Mouse (Mus musculus) left cerebral cortex, postnatal 14 days (tissue): ENCODE data around the gene Pum2. TPM values are rescaled to one million over a fixed set of nuclear protein-coding genes. Genes with fewer than 3 reads are reported as not detected.
"Not testable (repeated sequence)": the region's sequence is repeated elsewhere in the genome, so short reads cannot be mapped to it uniquely, and the experiment has no call there.

ENCODE experiments used
- DNase-seq, 2 experiments: peaks; one replicate each; pipeline ENCODE4 v3.0.0; 2021 to 2022; ENCODE audit warnings: low spot score in 2 of 2, mixed read lengths in 1 of 2
- intact Hi-C: fragments of 180-260 bp; cut with DNase I; formaldehyde crosslinking; loops from one replicate; pipeline ENCODE4 v1.15.1; 2025
- total RNA-seq, 2 experiments: library from RNA; stranded (reverse); gene quantifications; 2 replicates each; pipeline ENCODE4 v1.2.3; 2021

Gene Pum2
- total RNA-seq, 2 experiments from 2014 or later, result 155 to 160 TPM

DNA sequence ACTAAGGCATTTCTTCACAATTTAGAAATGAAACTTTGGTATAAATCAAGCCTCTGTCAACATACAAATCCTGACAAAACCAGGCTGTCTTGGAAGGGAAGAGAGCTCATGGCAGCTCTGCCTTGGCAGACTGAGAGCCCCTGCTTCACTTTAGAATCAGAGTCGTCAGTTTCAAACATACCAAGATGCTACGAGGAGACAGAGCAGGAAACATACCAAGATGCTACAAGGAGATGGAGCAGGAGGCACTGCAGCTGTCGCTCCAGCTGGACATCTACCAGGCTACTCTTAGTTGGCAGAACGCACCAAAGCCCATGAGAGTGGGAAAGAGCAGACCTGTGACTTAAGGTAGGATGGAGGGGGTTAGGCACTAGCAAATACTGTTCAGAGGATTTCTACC is 11.2 kb upstream of the Pum2 start:
- intact Hi-C loops, result no loop called here
- DNase-seq, result no peak

DNA sequence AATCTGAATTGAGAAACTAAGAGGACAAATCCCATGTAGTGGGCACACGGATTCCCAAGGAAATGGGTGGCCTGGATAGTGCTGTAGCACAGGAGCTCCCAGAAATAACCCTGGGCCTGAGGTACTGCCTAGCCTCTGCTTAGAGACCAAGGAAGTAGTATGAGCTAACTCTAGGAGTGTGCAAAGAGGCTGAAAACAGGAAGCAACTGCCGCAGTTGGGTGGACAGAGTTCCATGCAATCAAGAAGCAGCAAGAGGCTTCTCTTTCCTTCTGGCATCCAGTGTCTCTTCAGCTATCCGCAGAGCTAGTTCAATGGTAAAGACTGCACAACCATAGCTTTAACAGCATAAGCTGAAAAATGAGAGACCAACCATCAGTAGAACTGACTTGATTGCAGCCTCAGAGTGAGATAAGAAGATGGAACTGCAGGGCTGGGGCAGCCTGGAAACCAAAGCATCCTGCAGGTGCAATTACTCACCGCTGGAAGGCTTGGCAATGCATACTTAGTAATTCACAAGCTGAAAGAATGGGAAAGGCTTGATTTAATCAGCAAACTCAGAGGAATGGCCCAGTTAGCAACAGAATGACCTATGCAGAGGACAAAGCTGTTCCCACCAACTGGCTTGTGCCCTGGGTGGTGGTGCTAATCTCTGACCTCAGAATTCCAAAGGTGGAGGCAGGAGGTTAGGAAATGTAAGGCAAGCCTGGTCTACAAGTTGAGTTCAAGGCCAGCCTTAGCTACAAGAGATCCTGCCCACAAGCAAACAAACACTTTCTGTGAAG is 6.3 kb upstream of the Pum2 start:
- intact Hi-C loops, result no loop called here
- no peak for DNase-seq

DNA sequence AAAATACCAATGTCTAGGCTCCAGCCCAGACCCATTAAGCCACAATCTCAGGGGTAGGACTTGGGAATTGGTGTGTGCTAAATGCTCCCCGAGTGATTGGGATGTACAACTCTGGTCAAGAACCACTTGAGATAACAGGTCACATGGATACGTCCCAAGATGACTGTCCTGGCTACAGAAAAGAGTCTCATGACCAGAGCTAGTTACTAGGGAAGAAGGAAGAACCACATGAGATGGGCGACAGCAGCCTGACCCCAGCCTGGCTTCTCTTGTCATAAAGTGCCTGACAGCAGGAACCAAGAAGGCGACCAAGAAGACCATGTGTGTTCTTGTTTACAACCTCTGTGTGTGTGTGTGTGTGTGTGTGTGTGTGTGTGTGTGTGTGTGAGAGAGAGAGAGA is 4.5 kb upstream of the Pum2 start:
- no peak for DNase-seq
- intact Hi-C loops, result no loop called here

DNA sequence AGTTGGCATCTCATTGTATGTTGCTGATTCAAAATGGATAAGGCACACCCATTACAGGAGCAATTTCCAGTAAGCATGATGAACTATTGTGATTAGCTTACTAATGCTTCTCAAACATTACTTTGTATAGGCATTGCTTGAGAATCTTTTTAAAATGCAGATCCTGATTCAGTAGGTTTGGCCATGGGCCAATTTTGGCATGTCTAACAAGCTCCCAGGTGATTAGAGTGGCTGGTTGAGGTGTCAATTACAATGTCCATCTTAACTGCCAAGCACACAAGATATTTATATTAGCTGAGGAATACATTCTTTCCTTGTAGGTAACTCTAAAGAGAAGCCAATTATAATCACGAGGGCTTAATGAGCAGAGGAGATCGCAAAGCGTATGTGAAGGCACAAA is 4.1 kb upstream of the Pum2 start:
- intact Hi-C loops, result no loop called here
- no peak for DNase-seq

DNA sequence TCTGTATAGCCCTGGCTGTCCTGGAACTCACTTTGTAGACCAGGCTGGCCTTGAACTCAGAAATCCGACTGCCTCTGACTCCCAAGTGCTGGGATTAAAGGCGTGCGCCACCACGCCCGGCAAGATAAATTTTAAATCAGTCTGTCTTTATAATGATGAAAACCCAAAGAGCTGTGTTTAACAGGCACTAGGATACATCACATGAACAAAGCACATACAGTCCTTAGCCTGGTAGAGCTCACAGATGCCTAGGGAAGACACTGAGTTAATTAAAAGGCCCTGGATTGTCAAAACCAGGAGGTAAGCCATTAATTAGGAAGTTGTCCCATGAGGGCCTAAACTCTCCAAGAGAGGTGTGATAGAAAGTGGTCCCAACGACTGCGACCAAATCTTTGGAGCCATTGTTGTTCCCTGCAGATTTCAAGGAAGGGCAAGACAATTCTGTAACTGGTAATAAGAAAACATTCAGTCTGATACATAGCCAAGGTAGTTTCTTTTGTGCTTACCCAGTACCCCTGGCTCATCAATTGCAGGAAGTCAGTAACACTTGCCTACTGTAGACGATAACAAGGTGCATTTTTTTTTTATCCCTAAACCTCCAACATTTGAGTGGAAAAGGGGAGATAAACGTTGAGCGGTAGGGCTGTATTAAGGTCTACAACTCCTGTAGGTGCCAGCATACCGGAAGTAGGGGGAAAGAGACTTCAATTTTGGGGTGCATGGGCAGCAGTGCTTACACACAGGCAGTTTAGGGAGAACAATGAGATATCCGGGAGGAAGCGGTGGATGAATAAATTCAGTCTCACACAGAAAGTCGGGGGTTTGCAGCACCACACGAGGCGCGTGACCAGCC is 587 bp upstream of the Pum2 start:
- DNase-seq, result no peak
- intact Hi-C loops, result no loop called here

DNA sequence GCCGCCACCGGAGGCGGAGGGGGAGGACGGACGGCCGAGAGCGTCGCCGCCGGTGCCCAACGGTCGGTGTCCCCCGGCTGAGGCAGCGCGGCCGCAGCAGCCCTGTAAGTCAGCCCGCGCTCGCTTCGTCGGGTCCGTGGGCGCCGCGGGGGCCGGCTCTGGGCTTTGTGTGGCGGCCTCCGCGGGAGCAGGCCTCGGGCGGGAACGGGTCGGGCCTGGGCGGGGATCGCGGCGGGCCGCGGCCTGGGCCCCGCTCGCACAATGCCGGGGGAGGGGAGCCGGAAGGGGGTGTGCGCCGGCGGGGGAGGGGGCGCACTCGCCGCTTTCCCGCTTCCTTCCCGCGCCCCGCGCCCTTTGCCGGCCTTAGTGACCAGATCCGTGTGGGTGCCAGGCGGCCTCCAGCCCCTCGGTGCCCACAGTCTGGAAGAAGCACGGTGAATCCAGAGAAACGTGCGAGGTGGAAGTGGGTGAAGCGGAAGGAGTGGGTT is 487 bp downstream of the Pum2 start:
- peak in 1 of 2 experiments; percentile 33 for DNase-seq
- intact Hi-C loops, result no loop called here

DNA sequence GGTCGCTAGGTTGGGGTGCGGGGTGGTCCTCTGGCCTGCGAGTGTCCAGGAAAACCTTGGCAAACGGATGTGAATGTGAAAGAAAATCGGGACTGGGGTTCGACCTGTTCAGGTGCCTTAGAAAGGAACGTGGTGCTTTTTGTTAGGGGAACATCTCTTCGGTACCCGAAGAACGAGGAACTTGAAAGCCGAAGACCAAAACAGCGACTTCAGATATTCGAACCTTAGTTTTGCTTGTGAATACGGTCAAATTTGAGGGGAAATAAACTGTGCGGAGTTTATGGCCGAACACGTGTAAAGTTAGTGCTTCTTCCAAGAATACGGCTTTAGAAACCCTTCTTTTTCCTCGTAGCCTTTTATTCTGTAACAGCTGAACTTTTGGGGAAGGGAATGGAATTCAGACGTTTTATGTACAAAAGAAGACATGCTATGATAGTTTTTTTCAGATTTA is 982 bp downstream of the Pum2 start:
- intact Hi-C loops, result no loop called here
- no peak for DNase-seq

DNA sequence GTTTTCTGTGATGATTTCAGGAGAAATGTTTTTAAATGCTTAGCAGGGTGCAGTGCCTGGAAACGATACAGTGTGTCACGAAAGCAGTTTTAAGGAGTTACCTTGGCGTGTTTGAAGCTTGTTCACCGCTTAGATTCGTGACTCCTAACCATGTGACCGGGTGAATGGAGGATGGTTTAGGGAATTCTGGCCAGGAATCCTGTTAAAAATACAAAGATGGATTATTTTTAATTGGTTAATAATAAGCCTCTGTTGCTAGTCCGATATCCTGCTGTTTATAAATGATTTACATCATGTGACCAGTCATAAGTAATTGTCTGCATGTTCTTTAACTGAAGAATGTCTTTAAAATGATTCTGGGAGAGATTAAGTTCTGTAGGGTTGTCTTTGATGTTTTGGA is 1.4 kb downstream of the Pum2 start:
- DNase-seq, result no peak
- intact Hi-C loops, result no loop called here

DNA sequence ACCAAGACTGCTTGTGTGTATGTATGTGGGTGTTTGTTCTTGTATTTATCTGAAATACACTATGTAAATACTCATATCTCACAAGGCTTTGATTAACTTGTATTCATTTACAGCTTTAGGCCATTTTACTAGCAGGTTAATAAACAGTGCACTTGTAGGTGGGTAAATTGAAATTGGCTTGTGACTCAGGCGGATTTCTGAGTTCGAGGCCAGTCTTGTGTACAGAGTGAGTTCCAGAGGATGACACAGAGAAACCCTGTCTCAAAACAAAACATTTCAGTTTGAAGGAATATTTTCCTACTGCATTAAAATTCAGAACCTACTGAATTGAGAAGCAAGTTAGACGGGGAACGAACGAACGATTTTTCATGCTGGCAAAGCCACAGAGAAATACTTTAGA is 2.4 kb downstream of the Pum2 start:
- no peak for DNase-seq
- intact Hi-C loops, result no loop called here

DNA sequence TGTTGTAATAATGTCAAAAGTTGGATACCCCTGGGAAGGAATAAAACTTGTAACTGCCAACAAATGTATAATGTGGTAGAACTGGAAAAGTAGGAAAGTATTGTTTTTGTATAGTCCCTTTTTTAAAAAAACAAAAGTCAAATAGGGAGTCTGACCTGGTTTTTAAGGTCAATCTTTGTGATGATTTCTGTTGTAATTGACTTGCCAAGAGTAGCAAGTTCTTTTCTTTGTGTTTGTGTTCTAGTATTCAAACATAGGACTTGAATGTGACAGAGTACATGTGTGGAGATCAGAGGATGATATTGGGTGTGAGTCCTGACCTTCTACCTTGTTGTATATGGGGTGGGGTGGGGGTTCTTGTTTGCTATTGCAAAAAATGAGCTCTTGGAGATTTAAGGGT is 4.0 kb downstream of the Pum2 start:
- intact Hi-C loops, result no loop called here

DNA sequence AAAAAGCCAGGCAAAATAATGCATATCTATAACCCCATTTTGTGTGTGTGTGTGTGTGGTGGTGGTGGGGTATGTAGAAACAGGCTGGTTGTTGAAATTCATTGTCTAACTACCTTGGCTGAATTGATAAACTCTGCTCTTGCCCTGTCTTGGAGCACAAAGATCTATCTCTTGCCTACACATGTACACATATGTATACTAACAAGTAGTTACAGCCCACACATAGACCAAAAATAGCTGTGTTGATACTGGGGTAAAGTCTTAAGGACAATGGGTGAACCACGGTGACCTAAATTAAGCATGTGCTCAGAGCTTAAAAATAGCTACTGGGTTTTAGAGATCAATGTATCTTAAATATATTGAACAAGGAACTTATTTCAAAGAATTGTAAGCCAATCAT is 10.3 kb downstream of the Pum2 start:
- intact Hi-C loops, result no loop called here
- DNase-seq, result no peak

More for the DNA sequence above, 4.0 kb downstream of the Pum2 start:
- no peak for DNase-seq

DNA sequence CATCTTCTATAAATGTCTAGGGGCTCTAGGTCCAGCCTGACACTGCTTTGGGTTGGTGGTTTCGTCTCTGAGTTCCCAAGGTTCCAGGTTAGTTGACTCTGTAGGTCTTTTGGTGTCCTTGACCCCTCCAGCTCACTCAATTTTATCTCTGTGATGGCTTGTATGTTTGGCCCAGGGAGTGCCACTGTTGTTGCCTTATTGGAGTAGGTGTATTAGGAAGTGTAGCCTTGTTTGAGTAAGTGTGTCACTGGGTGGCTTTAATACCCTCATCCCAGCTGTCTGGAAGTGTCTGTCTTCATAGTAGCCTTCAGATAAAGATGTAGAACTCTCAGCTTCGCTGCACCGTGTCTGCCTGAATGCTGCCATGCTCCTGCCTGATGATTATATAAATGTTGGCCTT is 11.1 kb downstream of the Pum2 start:
- no peak for DNase-seq
- intact Hi-C loops, result no loop called here

DNA sequence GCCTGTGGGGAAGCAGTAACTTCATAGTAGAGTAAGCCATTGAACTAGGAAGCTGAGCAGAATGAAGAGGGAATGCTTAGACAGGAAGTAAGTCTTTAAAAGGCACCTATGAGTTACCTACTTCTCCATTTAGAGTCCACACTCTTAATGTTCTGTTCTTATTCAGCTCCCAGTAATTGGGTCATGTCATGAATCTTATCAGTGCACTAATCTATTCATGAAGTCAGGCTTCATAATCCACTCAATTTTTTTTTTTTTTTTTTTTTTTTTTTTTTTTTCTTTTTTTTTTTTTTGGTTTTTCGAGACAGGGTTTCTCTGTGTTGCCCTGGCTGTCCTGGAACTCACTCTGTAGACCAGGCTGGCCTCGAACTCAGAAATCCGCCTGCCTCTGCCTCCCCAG is 15.9 kb downstream of the Pum2 start:
- intact Hi-C loops, DNase-seq: not testable (repeated sequence)

DNA sequence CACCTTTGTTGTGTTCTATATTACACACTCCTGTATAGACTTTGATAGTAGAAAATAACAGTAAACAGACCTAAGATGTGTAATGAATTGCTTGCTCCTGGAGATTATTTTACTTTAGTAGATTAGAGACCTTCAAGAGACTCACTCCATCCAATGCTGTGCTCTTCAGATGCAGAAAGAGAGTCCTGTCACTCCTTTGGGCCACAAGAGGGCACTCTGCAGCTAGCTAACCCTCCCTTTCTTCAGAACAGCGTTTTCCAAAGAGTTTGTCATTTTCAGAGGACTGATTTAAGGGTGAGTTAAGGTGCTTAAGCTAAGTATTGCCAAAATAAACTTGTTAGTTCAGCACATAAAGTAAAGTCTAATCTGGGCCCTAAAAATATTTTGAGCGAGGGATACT is 25.0 kb downstream of the Pum2 start:
- peak; percentile 35 to 57 for DNase-seq
- intact Hi-C loops, result no loop called here

DNA sequence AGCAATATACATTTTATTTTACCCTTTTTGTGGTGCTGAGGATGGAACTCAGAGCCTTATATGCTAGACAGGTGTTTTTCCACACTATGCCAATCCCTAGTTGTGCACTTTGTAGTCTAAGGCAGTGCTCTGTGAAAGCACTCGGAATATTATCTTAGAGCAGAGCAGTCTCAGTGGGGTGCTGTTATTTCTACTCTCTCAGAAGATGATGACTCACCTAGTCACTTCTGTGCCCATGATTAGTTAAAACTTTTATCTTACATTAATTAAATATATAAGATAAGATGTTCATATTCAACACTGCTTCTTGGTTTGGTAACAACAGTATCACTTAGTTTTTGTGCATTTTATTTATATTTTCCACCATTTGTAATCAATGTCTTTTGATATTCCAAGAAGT is 30.1 kb downstream of the Pum2 start:
- intact Hi-C loops, result no loop called here

DNA sequence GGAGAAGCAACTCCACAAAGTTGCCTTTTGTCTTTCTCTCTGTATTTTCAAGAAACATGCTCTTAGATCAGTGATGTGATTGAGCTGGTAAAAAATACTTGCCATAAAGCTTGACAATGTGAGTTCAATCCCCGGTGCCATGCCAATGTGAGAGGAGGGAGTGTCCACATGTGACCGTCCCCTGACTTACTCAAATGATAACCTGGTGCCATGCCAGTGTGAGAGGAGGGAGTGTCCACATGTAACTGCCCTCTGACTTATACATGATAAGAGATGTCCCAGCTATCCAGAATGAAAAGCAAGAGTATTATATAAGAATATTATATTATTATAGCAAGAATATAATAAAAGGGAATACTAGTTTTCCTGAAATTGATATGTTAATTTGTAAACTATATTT is 34.9 kb downstream of the Pum2 start:
- intact Hi-C loops, result no loop called here
- DNase-seq, result no peak

More for the DNA sequence above, 30.1 kb downstream of the Pum2 start:
- no peak for DNase-seq

DNA sequence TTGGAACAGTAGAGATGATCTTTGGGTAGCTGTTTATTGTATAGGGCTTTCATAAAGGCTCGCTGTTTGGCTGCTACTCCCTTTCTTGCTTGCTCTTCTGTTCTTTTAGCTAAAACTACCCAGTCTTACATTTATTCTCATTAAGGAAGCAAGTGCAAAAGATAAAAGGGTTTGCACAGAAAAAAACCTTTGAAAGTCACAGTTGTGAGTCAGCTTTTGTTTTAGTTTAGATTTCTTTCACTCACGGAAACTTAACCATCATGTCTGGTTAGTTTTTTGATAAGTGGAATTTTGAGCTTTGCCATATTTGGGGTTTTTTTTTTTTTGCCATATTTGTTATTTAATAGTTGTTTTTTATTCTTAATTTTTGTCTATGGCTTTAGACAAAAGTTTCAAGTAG is 38.7 kb downstream of the Pum2 start:
- no peak for DNase-seq
- intact Hi-C loops, result loop anchor here (10.0 kb wide), 1 partner anchor 292 kb away; no protein-coding TSS in a partner anchor

DNA sequence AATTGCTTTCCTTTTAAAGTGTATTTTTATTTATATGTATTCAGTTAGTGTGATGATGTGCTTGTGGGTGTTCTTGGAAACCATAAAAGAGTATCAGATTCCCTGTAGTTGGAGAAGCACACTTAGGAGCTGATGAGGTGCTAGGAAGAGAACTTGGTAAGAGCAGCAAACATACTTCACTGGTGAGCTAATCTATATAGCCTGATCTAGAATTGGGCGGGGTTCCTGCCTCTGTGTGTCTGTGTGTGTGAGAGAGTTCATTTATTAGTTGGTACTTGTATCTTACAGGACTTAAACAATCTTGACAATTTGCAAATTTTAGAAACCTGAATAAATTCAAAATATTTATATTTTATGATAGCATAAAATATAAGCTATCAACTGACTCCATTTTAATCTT is 42.2 kb downstream of the Pum2 start:
- intact Hi-C loops, result loop anchor here (10.0 kb wide), 1 partner anchor 289 kb away; no protein-coding TSS in a partner anchor
- no peak for DNase-seq

DNA sequence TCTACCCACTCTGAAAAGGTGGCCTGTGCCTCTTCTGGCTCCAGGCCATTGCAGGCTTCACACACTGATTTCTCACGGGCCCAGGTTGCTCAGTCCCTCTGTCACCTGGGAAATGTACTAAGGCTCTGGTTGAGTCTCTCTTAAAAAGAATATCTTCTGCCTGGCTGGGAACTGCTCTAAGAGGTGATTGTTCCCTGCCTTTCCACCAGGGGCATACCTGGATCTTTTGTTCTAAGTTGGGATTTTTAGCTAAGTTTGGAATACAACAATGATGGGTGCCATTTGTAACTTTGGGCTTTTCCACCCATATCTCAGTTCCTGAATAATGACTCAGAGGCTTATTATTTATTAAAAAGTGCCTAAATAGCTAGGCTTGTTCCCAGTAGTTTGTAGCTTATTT is 53.0 kb downstream of the Pum2 start:
- intact Hi-C loops, result no loop called here
- DNase-seq, result no peak

DNA sequence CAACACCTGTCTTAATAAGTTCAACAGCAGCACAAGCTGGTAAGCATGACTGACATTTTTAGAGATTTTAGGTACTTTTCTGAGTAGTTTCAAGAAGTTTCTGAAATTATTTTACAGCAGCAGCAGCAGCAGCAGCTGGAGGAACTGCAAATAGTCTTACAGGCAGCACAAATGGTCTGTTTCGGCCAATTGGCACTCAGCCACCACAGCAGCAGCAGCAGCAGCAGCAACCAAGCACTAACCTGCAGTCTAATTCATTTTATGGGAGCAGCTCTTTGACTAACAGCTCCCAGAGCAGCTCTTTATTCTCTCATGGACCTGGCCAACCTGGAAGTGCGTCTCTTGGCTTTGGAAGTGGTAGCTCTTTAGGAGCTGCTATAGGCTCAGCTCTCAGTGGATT is 54.8 kb downstream of the Pum2 start:
- DNase-seq, result no peak
- intact Hi-C loops, result no loop called here

DNA sequence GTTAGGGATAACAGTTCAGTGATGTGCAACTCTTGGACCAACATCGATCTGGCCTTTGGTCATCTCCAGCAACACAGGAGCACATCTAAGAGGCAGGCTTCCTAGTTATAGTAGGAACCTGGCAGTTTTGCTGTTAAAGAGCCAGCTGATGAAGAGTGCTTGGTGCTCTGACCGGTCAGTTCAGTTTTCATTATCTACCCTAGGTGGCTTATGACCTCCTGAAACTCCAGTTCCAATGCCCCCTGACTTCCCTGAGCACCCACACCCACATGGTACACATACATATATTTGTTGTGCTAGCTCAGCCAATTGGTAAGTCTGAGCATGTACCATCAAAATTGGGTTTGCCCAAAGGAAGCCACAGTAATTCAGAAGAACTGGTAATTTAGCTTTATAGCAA is 79.7 kb downstream of the Pum2 start:
- DNase-seq, result no peak
- intact Hi-C loops, result no loop called here
